Mouse (Mus musculus) MEL (cell line): ENCODE measurements around the gene Sfn. TPM values are rescaled to one million over a fixed set of nuclear protein-coding genes. Genes with fewer than 3 reads are reported as not detected.

Source experiments
- DNase-seq: peaks from one replicate; pipeline ENCODE4 v3.0.0; 2011; ENCODE audit warnings: low read depth, low spot score
- H3K27ac ChIP-seq: 2 replicates; pipeline ENCODE4 v1.5.1; 2012; ENCODE audit warnings: low read depth, mild to moderate bottlenecking, control low read depth, low read length, moderate library complexity; ENCODE audit not compliant: control insufficient read depth
- H3K27me3 ChIP-seq, 2 experiments: fragments of 150-350 bp in 1 of 2; sonication (generic) in 1 of 2; 2 replicates each; pipeline ENCODE4 v1.6.1; 2012; ENCODE audit warnings: low read length in 2 of 2, mild to moderate bottlenecking in 2 of 2, improper control_type of control experiment in 1 of 2, moderate library complexity in 1 of 2; ENCODE audit not compliant: insufficient read depth in 2 of 2, control insufficient read depth in 1 of 2
- H3K36me3 ChIP-seq, 2 experiments: 2 replicates each; pipeline ENCODE4 v1.6.1; 2012 to 2014; ENCODE audit warnings: low read length in 2 of 2, improper control_type of control experiment in 1 of 2, inconsistent platforms in 1 of 2, mild to moderate bottlenecking in 1 of 2; ENCODE audit not compliant: insufficient read depth in 2 of 2, control insufficient read depth in 1 of 2
- H3K4me1 ChIP-seq, 2 experiments: fragments of 150-350 bp in 1 of 2; sonication (generic) in 1 of 2; 2 replicates each; pipeline ENCODE4 v1.6.1; 2012; ENCODE audit warnings: low read length in 2 of 2, improper control_type of control experiment in 1 of 2, mild to moderate bottlenecking in 1 of 2; ENCODE audit not compliant: insufficient read depth in 2 of 2, control insufficient read depth in 1 of 2
- H3K4me3 ChIP-seq, 2 experiments: fragments of 150-350 bp in 1 of 2; sonication (generic) in 1 of 2; 2 replicates each; pipeline ENCODE4 v1.5.1; 2012; ENCODE audit warnings: low read depth in 2 of 2, low read length in 2 of 2, mild to moderate bottlenecking in 2 of 2, moderate library complexity in 2 of 2, control low read depth in 1 of 2, improper control_type of control experiment in 1 of 2; ENCODE audit not compliant: control insufficient read depth in 1 of 2, insufficient read depth in 1 of 2
- H3K79me2 ChIP-seq: 2 replicates; pipeline ENCODE4 v1.6.1; 2012; ENCODE audit warnings: mild to moderate bottlenecking, low read length, moderate library complexity; ENCODE audit not compliant: control insufficient read depth, poor library complexity, insufficient read depth
- H3K9ac ChIP-seq: 2 replicates; pipeline ENCODE4 v1.6.1; 2012; ENCODE audit warnings: low read depth, mild to moderate bottlenecking, control low read depth, low read length, moderate library complexity; ENCODE audit not compliant: control insufficient read depth, poor library complexity, severe bottlenecking
- H3K9me3 ChIP-seq: fragments of 150-350 bp; sonication (generic); replicated peaks from 2 replicates; pipeline ENCODE4 v1.6.1; 2012; ENCODE audit warnings: mild to moderate bottlenecking, low read length, improper control_type of control experiment, moderate library complexity; ENCODE audit not compliant: insufficient read depth
- BHLHE40 ChIP-seq: IDR thresholded peaks from 2 replicates; pipeline ENCODE4 v1.6.1; 2012; ENCODE audit warnings: low read depth, mild to moderate bottlenecking, inconsistent platforms, low read length, improper control_type of control experiment, borderline replicate concordance
- CHD1 ChIP-seq: IDR thresholded peaks from 2 replicates; pipeline ENCODE4 v1.6.1; 2012; ENCODE audit warnings: low read depth, mild to moderate bottlenecking, inconsistent platforms, low read length, improper control_type of control experiment
- CHD2 ChIP-seq: IDR thresholded peaks from 2 replicates; pipeline ENCODE4 v1.6.1; 2011; ENCODE audit warnings: low read length, improper control_type of control experiment
- CTCF ChIP-seq, 3 experiments: IDR thresholded peaks in 2 of 3; conservative IDR thresholded peaks in 1 of 3; 2 replicates each; pipeline ENCODE4 v1.5.1; 2011 to 2012; ENCODE audit warnings: low read length in 3 of 3, low read depth in 2 of 3, mild to moderate bottlenecking in 2 of 3, improper control_type of control experiment in 1 of 3, inconsistent platforms in 1 of 3, mixed read lengths in 1 of 3, moderate library complexity in 1 of 3; ENCODE audit not compliant: control insufficient read depth in 1 of 3, insufficient read depth in 1 of 3, poor library complexity in 1 of 3, severe bottlenecking in 1 of 3
- E2F4 ChIP-seq: IDR thresholded peaks from 2 replicates; pipeline ENCODE4 v1.6.1; 2011; ENCODE audit warnings: low read depth, low read length, improper control_type of control experiment, borderline replicate concordance
- ELF1 ChIP-seq: IDR thresholded peaks from 2 replicates; pipeline ENCODE4 v1.6.1; 2014; ENCODE audit warnings: low read depth, mild to moderate bottlenecking, inconsistent platforms, low read length, improper control_type of control experiment, moderate library complexity
- EP300 ChIP-seq, 2 experiments: IDR thresholded peaks; 2 replicates each; pipeline ENCODE4 v1.6.1; 2011; ENCODE audit warnings: improper control_type of control experiment in 2 of 2, low read length in 2 of 2, low read depth in 1 of 2, mild to moderate bottlenecking in 1 of 2
- ETS1 ChIP-seq: IDR thresholded peaks from 2 replicates; pipeline ENCODE4 v1.6.1; 2012; ENCODE audit warnings: low read depth, mild to moderate bottlenecking, inconsistent platforms, low read length, improper control_type of control experiment, moderate library complexity
- GATA1 ChIP-seq: IDR thresholded peaks from 2 replicates; pipeline ENCODE4 v1.6.1; 2011; ENCODE audit warnings: low read depth, low read length, improper control_type of control experiment
- HCFC1 ChIP-seq: IDR thresholded peaks from 2 replicates; pipeline ENCODE4 v1.6.1; 2012; ENCODE audit warnings: low read depth, mild to moderate bottlenecking, inconsistent platforms, low read length, improper control_type of control experiment, moderate library complexity
- JUND ChIP-seq: IDR thresholded peaks from 2 replicates; pipeline ENCODE4 v1.6.1; 2011; ENCODE audit warnings: low read depth, mild to moderate bottlenecking, improper control_type of control experiment, low read length
- KAT2A ChIP-seq: conservative IDR thresholded peaks from 2 replicates; pipeline ENCODE4 v1.6.1; 2012; ENCODE audit warnings: low read depth, low read length, improper control_type of control experiment, inconsistent platforms
- MAX ChIP-seq: IDR thresholded peaks from 2 replicates; pipeline ENCODE4 v1.6.1; 2011; ENCODE audit warnings: low read length, improper control_type of control experiment
- MAZ ChIP-seq: IDR thresholded peaks from 2 replicates; pipeline ENCODE4 v1.6.1; 2012; ENCODE audit warnings: low read depth, mild to moderate bottlenecking, inconsistent platforms, low read length, improper control_type of control experiment
- MEF2A ChIP-seq: IDR thresholded peaks from 2 replicates; pipeline ENCODE4 v1.6.1; 2014; ENCODE audit warnings: low read depth, mild to moderate bottlenecking, inconsistent platforms, low read length, improper control_type of control experiment; ENCODE audit not compliant: poor library complexity, insufficient replicate concordance, severe bottlenecking; ENCODE audit errors: extremely low read depth
- MXI1 ChIP-seq: IDR thresholded peaks from 2 replicates; pipeline ENCODE4 v1.6.1; 2011; ENCODE audit warnings: mild to moderate bottlenecking, low read depth, low read length, improper control_type of control experiment
- MYB ChIP-seq: IDR thresholded peaks from 2 replicates; pipeline ENCODE4 v1.6.1; 2011; ENCODE audit warnings: mild to moderate bottlenecking, low read depth, low read length, improper control_type of control experiment
- MYC ChIP-seq: IDR thresholded peaks from 2 replicates; pipeline ENCODE4 v1.6.1; 2011; ENCODE audit warnings: low read depth, mild to moderate bottlenecking, low read length, improper control_type of control experiment, moderate library complexity
- NRF1 ChIP-seq: IDR thresholded peaks from 2 replicates; pipeline ENCODE4 v1.6.1; 2014; ENCODE audit warnings: low read depth, mild to moderate bottlenecking, inconsistent platforms, low read length, improper control_type of control experiment, moderate library complexity; ENCODE audit not compliant: poor library complexity, insufficient read depth, severe bottlenecking
- POLR2AphosphoS2 ChIP-seq: IDR thresholded peaks from 2 replicates; pipeline ENCODE4 v1.6.1; 2011; ENCODE audit warnings: low read length, improper control_type of control experiment
- RAD21 ChIP-seq: IDR thresholded peaks from 2 replicates; pipeline ENCODE4 v1.6.1; 2011; ENCODE audit warnings: mild to moderate bottlenecking, low read depth, low read length, improper control_type of control experiment
- RCOR1 ChIP-seq: IDR thresholded peaks from 2 replicates; pipeline ENCODE4 v1.6.1; 2012; ENCODE audit warnings: low read depth, mild to moderate bottlenecking, inconsistent platforms, low read length, improper control_type of control experiment
- TAL1 ChIP-seq: IDR thresholded peaks from 2 replicates; pipeline ENCODE4 v1.6.1; 2012; ENCODE audit warnings: mild to moderate bottlenecking, inconsistent platforms, low read length, moderate library complexity, mixed read lengths
- TBP ChIP-seq: IDR thresholded peaks from 2 replicates; pipeline ENCODE4 v1.8.0; 2011; ENCODE audit warnings: low read depth, low read length, improper control_type of control experiment
- USF1 ChIP-seq: IDR thresholded peaks from 2 replicates; pipeline ENCODE4 v1.6.1; 2014; ENCODE audit warnings: low read depth, mild to moderate bottlenecking, inconsistent platforms, low read length, improper control_type of control experiment, moderate library complexity
- ZKSCAN1 ChIP-seq: IDR thresholded peaks from 2 replicates; pipeline ENCODE4 v1.6.1; 2012; ENCODE audit warnings: low read depth, mild to moderate bottlenecking, inconsistent platforms, low read length, improper control_type of control experiment, moderate library complexity
- ZMIZ1 ChIP-seq: IDR thresholded peaks from 2 replicates; pipeline ENCODE4 v1.6.1; 2012; ENCODE audit warnings: low read depth, mild to moderate bottlenecking, inconsistent platforms, low read length, improper control_type of control experiment, moderate library complexity
- ZNF384 ChIP-seq: IDR thresholded peaks from 2 replicates; pipeline ENCODE4 v1.6.1; 2012; ENCODE audit warnings: low read depth, mild to moderate bottlenecking, inconsistent platforms, low read length, improper control_type of control experiment
- polyA plus RNA-seq, 2 experiments: library from polyadenylated mRNA; stranded (reverse) in 1 of 2; unstranded in 1 of 2; fragments of >175 nt in 1 of 2; fragments of >200 nt in 1 of 2; gene quantifications; 2 replicates each; pipeline versions ENCODE4 v1.2.1 to v1.2.4; 2012; ENCODE audit warnings: low replicate concordance in 2 of 2, low read depth in 1 of 2; ENCODE audit not compliant: insufficient read length in 2 of 2, insufficient read depth in 1 of 2, missing spikeins in 1 of 2
- total RNA-seq: library from RNA; depleted of rRNA; stranded (reverse); fragments of 300-350 nt; gene quantifications from 2 replicates; pipeline ENCODE4 v1.2.3, GENCODE M21; 2012

Sfn gene
- total and polyA plus RNA-seq, 3 experiments: 0.12 to 0.19 TPM; not detected in 1

GRCm38 (mm10) chr4:133574070-133574842 lies 27.7 kb downstream of the Sfn start, which contains the start of gene Gpatch3 (continued):
- TF ChIP-seq MEF2A (no peak), TAL1 (no peak), RCOR1 (no peak), NRF1 (no peak), EP300 (IDR thresholded peaks at IDR 0.05; ENCODE audit: low read depth in 1 of 2, low read length in 2 of 2) (no peak), MAX (peak; percentile 70), GATA1 (no peak), ZKSCAN1 (no peak), BHLHE40 (no peak), POLR2AphosphoS2 (peak; percentile 72), ELF1 (no peak), CHD1 (no peak), MYC (0 out of 2 replicates have a peak, but pooled peaks have one; percentile 41), E2F4 (no peak), MYB (no peak), HCFC1 (peak; percentile 93), RAD21 (no peak), MXI1 (peak; percentile 94)

DNA sequence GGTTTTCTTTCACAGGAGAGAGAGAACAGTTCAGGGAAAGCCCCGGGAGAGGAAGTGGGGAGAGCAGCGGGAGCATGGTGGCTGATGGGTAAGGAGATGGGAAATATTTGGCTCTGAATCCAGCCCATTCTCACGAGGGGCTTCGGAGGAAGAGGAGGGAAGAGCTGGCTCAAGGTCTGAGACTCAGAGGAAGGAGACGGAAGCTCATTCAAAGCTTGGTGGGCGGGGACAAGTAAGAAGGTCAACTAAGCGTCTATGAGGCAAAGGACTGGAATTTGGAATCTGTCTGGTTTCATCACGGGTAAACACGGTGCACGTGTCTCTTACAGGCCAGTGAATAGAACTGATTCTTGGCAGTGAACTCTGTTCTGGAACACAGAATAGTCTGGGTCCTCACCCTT lies 31.9 kb downstream of the Sfn start:
- Histone ChIP-seq H3K79me2 (peaks cover 4% of the 10 kb centered on the region; the same call in 1 of the 2 replicates), H3K4me3 (no peak overlapping the region), H3K9me3 (no peaks in the 10 kb centered on the region), H3K36me3 (no peaks in the 10 kb centered on the region), H3K27ac (no peak overlapping the region), H3K4me1 (no peaks in the 10 kb centered on the region; a peak in 1 of 4 replicates), H3K27me3 (no peaks in the 10 kb centered on the region), H3K9ac (no peak overlapping the region)
- no peak for TF ChIP-seq CTCF (IDR thresholded peaks at IDR 0.05 in 2 of 3, conservative IDR thresholded peaks at IDR 0.05 in 1 of 3; ENCODE audit: control insufficient read depth in 1 of 3, insufficient read depth in 1 of 3, low read depth in 2 of 3, low read length in 3 of 3, poor library complexity in 1 of 3, severe bottlenecking in 1 of 3)
- no peak for TF ChIP-seq TBP
- TF ChIP-seq USF1: no peak
- no peak for TF ChIP-seq ETS1
- no peak for TF ChIP-seq TAL1
- no peak for TF ChIP-seq KAT2A
- TF ChIP-seq JUND: no peak
- no peak for TF ChIP-seq MEF2A
- no peak for TF ChIP-seq ZNF384
- no peak for TF ChIP-seq CHD1
- TF ChIP-seq POLR2AphosphoS2: no peak
- no peak for TF ChIP-seq ZKSCAN1
- no peak for TF ChIP-seq GATA1
- TF ChIP-seq ZMIZ1: no peak
- no peak for TF ChIP-seq E2F4
- TF ChIP-seq CHD2: no peak
- no peak for TF ChIP-seq MAZ
- no peak for TF ChIP-seq MXI1
- TF ChIP-seq MYB: no peak
- no peak for DNase-seq
